Mouse (Mus musculus) embryo, embryonic 11 days (tissue): ENCODE results near the gene Cdca3.
A peak's percentile ranks its signal among the peaks of the same experiment; 100 is the strongest.
"Not testable (repeated sequence)": the region's sequence is repeated elsewhere in the genome, so short reads cannot be mapped to it uniquely, and the experiment has no call there.

ENCODE experiments used
- DNase-seq: peaks from one replicate; pipeline ENCODE4 v3.0.0-alpha.2; 2015

Cdca3 gene

GRCm38 (mm10) chr6:124828868-124829798, at the start of gene Cdca3, which contains the start of gene Usp5:
Gene Cdca3, plus strand, starts transcription at chr6:124829547.
Gene Usp5, minus strand, starts transcription at chr6:124829484.
- DNase-seq, result peak; percentile 100

GRCm38 (mm10) chr6:124779984-124780416, 49.3 kb upstream of the Cdca3 start:
- no peak for DNase-seq

- no peak for DNase-seq
These were observed 48.4 kb upstream of the Cdca3 start for GRCm38 (mm10) chr6:124780917-124781316.

GRCm38 (mm10) chr6:124782436-124782835, 46.9 kb upstream of the Cdca3 start:
- DNase-seq, result peak; percentile 77

- DNase-seq, result no peak
These were observed 42.5 kb upstream of the Cdca3 start for GRCm38 (mm10) chr6:124786756-124787420.

GRCm38 (mm10) chr6:124787722-124788121, 41.6 kb upstream of the Cdca3 start:
- no peak for DNase-seq

- no peak for DNase-seq
These were observed 39.8 kb upstream of the Cdca3 start for GRCm38 (mm10) chr6:124789519-124789918.

GRCm38 (mm10) chr6:124790121-124790520, 39.2 kb upstream of the Cdca3 start:
- no peak for DNase-seq

GRCm38 (mm10) chr6:124791911-124792310, 37.4 kb upstream of the Cdca3 start:
- DNase-seq, result no peak

- no peak for DNase-seq
These were observed 33.6 kb upstream of the Cdca3 start for GRCm38 (mm10) chr6:124795781-124796180.

GRCm38 (mm10) chr6:124796200-124796599, 33.1 kb upstream of the Cdca3 start:
- no peak for DNase-seq

GRCm38 (mm10) chr6:124802400-124802799, 26.9 kb upstream of the Cdca3 start:
- DNase-seq, result peak; percentile 30

GRCm38 (mm10) chr6:124803061-124803460, 26.3 kb upstream of the Cdca3 start:
- DNase-seq, result no peak

- DNase-seq, result not testable (repeated sequence)
These were observed 25.7 kb upstream of the Cdca3 start for GRCm38 (mm10) chr6:124803691-124804090.

- DNase-seq, result no peak
These were observed 25.0 kb upstream of the Cdca3 start for GRCm38 (mm10) chr6:124804341-124804740.

GRCm38 (mm10) chr6:124805341-124806321, 23.7 kb upstream of the Cdca3 start:
- peak; percentile 97 for DNase-seq

GRCm38 (mm10) chr6:124806446-124807140, 22.8 kb upstream of the Cdca3 start:
- DNase-seq, result no peak

- no peak for DNase-seq
These were observed 22.0 kb upstream of the Cdca3 start for GRCm38 (mm10) chr6:124807366-124807765.

- DNase-seq, result no peak
These were observed 21.4 kb upstream of the Cdca3 start for GRCm38 (mm10) chr6:124807986-124808357.

- DNase-seq, result peak; percentile 86
These were observed 20.9 kb upstream of the Cdca3 start, which contains the start of gene Spsb2 for GRCm38 (mm10) chr6:124808358-124809012. Gene Spsb2, plus strand, starts transcription at chr6:124808661.

GRCm38 (mm10) chr6:124809052-124809774, 20.1 kb upstream of the Cdca3 start:
- peak; percentile 92 for DNase-seq
